Mouse (Mus musculus) retina, postnatal 7 days (tissue): ENCODE measurements around the gene 6030408B16Rik.

ENCODE experiments used
- DNase-seq: peaks from one replicate; pipeline ENCODE4 v3.0.0-alpha.2; 2012; ENCODE audit warnings: low read depth, low spot score

6030408B16Rik gene

GRCm38 (mm10) chr15:101267053-101268032 is 25.7 kb upstream of the 6030408B16Rik start:
- no peak for DNase-seq

DNA sequence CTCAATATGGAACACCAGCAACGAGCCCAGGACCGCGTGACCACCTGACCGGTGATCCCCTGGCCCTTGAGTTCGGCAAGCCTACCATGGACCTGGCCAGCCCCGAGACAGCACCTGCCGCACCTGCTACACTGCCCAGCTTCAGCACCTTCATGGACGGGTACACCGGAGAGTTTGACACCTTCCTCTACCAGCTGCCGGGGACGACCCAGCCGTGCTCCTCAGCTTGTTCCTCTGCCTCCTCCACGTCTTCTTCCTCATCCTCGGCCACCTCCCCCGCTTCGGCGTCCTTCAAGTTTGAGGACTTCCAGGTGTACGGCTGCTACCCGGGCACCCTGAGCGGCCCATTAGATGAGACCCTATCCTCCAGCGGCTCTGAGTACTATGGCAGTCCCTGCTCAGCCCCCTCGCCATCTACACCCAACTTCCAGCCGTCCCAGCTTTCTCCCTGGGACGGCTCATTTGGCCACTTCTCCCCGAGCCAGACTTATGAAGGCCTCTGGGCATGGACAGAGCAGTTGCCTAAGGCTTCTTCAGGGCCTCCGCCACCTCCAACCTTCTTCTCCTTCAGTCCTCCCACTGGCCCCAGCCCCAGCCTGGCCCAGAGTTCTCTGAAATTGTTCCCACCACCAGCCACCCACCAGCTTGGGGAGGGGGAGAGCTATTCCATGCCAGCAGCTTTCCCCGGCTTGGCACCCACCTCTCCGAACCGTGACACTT is 22.8 kb upstream of the 6030408B16Rik start:
- DNase-seq = no peak

DNA sequence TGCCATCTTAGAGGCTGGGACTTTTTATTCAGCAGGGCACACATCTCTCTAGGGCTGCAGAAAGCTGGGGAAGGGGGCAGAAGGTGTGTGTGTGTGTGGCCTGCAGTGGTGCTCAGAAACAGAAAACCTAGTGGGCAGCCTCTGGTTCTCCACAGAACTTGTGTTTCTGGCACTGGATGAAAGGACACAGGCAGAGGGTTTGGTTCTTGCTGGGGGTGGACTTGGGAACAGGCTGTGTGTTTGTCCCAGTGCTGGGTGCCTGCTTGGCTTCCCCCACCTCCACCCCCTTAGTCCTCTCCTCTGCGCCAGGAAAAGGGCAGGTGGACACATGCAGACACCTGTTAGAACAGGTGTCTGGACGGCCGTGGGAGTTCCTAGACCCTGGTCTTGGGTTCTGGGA is 21.9 kb upstream of the 6030408B16Rik start:
- no peak for DNase-seq

DNA sequence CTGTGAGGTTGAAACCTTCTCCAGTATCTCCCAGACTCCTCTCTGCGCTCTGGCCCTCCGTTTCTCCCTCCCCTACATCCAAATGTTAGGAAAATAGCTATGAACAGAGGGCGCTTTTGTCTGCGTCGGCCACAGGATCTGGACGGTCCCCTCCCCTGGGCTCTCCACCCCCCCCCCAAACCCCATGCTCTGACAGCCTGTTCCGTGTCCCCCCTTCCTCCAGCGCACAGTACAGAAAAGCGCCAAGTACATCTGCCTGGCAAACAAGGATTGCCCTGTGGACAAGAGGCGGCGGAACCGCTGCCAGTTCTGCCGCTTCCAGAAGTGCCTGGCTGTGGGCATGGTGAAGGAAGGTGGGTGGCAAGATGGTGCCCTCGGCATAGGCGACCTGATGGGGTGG is 21.5 kb upstream of the 6030408B16Rik start:
- DNase-seq = no peak

- no peak for DNase-seq
These were observed 18.6 kb upstream of the 6030408B16Rik start for GRCm38 (mm10) chr15:101274380-101274779.

- no peak for DNase-seq
These were observed 15.6 kb upstream of the 6030408B16Rik start for GRCm38 (mm10) chr15:101277351-101277899.

GRCm38 (mm10) chr15:101278589-101278988 is 14.4 kb upstream of the 6030408B16Rik start:
- DNase-seq = no peak

DNA sequence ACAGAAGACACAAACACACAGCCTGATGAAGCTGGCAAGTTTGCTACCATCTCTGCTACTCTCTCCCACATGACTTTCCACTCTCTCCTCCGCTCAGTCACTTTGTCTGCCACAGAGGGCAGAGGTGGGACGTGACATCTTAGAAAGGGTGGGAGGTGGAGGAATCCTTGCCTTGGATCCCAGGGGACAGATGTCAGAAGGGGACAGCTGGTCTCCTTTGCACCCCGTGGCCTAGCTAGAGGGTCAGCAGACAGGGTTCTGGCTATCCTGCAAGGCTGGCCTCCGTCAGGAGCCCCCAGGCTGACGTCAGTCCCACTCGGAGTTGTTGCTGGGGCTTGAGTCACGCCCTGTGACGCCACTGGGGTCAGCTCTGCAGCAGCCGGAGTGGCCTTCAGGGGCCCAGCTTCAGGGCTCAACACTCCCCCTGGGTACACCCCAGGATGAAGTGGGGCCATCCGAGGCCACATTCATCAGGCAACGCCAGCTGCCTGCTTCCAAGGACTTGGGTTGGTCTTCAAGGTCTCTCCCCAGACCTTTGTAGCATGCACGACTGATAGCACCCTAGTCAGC is 13.5 kb upstream of the 6030408B16Rik start:
- DNase-seq = no peak

- DNase-seq = no peak
These were observed 10.5 kb upstream of the 6030408B16Rik start for GRCm38 (mm10) chr15:101282471-101282870.

GRCm38 (mm10) chr15:101283183-101283910 is 9.7 kb upstream of the 6030408B16Rik start:
- peak; percentile 67 for DNase-seq

DNA sequence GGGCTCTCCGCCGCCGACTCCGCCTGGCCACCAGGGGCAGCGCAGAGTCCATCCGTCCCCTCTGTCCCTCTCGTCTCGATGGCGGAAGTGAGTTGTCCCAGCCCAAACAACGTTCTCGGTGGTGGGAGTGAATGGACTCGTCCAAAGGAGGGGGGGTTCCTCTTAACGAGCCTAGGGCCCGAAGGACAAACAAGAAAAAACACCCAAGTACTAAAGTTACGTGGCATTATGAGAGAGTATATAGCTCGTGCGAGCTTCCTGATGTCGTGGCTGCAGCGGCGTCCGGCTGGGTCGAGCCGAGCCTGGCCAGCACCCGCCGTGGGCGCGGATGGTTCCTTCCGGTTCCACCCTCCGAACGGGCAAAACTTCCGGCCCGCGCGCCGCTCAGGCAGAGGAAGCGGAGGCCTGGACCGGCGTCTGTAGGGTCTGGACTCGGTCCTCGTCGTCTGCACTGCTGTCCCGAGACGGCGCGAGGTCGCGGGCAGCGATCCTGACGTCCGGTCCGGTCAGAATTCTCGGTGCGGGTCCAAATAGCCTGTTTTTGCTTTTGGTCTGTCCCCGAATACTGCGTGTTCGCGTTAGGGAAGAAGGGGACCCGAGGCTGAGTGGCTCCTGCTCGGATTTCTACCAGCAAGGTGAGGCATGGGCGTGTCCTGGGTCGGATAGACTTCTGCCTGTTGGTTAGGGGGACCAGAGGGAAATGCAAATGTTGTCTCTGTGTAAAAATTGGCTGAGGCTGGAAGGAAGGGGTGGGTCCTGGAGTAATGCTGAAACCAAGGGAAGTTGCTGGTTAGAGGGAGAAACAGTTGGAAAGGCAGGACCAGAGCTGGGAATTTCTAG is 8.9 kb upstream of the 6030408B16Rik start, which contains the start of gene Atg101:
Atg101 (plus strand) TSS at position 362 of the 840 bp plus-strand sequence.
- DNase-seq = peak; percentile 88

DNA sequence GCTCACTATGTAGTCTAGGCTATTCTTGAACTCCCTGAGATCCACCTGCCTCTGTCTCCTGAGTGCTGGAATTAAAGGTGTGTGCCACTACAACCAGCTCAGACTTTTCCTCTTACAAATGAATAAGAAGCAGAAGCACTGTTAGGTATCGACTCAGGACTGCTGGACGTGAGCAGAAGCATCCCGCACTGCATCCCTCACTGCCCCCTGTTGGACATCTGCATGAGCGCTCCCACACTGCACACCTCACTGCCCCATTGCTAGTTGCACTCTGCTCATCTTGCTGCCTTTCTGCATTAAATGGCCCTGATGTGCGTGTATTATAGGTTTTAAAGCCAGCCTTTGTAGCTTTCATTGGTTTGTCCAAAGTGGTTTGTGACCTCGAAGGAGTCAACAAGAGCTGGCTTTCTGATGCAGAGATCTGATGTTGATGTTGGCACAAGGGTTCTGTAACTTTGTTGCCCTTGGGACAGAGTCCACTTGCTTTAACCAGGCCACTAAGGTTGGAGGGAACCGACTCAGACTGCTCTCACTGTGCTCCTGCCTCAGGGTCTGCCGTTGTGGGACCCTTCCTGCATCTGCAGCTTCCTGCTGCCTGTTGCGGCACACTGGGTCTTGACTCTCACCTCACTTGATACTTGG is 6.8 kb upstream of the 6030408B16Rik start:
- no peak for DNase-seq

DNA sequence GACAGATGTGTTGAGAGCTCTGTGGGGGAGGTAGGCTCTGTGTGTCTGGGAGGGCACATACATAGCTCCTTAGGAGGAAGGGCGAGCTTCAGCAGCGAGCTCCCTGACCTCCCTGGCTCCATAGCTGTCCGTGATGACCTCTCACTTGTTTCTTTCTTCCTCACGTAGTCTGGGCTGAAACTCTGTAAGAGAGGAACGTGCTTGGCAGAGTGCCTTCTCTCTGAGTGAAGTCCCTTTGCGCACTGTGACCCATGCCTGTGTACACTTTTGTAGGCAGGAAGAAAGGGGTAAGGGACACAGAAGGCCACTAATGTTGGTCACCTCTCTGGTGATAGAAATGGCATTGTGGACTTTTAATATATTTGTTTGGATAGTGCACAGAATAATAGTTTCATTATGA is 5.7 kb upstream of the 6030408B16Rik start:
- no peak for DNase-seq

DNA sequence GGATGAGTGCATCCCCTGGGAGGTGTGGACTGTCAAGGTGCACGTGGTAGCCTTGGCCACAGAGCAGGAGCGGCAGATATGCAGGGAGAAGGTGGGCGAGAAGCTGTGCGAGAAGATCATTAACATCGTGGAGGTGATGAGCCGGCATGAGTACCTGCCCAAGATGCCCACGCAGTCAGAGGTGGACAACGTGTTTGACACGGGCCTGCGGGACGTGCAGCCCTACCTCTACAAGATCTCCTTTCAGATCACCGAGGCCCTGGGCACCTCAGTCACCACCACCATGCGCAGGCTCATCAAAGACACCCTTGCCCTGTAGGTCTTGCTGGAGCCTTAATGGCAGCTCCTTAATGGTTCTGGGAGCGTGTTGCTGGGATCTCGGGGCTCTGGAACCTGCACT is 2.7 kb upstream of the 6030408B16Rik start:
- DNase-seq = no peak

GRCm38 (mm10) chr15:101292012-101292411 is 1.0 kb upstream of the 6030408B16Rik start:
- no peak for DNase-seq

DNA sequence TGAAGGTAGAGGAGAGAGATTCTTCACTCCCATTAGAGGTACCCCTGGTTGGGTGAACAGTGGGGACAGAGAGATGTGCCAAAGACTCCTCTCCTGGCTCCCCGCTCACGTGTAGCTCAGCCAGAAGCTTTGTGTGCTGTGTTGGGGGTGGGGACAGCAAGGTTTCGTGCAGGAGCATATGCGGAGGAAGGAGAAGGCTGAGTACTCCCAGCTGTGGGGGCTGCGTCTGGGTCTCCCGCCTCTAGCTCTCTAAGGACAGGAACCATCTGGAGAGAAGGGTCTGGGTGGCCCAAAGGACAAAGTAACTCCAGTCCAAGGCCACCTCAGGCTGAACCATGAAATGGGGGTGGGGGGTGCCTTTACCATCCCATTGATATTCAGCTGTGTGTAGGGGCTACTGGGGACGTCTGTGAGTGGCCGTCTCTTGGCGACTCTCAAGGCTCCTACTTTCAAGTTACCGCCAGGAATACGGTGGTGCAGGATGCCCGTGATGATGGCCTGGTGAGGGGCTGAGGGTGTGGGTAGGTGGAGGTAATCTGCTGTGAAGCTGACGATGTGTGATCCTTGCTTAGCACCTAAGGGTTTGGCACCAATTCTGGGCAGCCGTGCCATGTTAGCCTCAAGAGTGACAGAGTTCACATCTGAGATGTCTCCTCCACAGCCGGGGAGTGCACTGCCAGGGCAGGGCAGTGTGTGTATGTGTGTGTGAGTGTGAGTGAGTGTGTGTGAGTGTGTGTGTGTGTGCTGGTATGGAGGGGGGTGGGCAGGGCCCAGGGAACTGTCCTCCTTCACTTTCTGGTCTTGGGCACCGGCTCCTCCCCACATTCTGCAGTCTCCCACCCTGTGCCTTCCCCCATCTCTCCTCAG is 1.2 kb downstream of the 6030408B16Rik start:
- no peak for DNase-seq

DNA sequence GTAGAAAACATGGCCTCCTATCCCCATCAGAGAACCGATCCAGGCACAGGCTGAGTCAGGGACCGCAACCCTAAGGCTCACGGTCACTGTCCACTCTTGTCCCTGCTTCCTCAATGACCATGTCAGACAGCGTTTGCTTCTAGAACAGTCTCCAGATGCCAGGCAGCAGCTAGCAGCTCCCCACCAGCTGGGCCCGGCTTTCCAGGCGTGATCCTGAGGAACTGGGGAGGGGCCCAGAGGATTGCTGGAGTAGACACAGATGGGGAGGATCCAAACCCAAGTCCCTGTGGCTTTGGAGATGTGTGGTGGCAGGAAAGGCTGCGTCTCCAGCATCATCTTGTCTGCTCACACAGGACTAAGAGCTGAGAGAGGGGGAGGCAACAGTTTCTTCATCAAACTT is 2.1 kb downstream of the 6030408B16Rik start:
- DNase-seq = no peak

DNA sequence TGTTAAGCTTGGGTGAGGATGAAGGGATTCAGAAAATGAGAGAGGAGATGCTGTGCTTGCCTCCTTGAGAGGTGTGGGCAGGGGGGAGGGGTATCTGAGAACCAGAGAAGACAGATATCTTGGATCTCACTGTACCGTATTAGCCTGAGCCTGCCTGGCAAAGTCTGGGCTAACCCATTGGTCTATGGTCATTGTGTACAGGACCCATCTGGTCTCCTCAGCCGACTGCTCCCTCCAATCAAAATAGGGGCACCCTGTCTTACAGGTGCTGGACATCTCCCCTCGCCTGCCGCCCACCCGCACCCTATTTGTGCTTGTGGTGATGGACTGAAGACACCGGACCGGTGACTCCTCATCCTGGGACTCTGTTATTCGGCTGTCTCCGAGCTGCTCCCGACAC is 2.6 kb downstream of the 6030408B16Rik start:
- DNase-seq = no peak

GRCm38 (mm10) chr15:101296091-101296490 is 3.1 kb downstream of the 6030408B16Rik start:
- no peak for DNase-seq
